Mouse (Mus musculus): ENCODE data around the gene Exoc4. TPM values are rescaled to one million over a fixed set of nuclear protein-coding genes. Genes with fewer than 3 reads are reported as not detected.

Gene Exoc4
- total RNA-seq, 1 experiment from 2014 or later, result 80.9 TPM

GRCm38 (mm10) chr6:33763970-33764369 lies 515.1 kb downstream of the Exoc4 start:
- ATAC-seq (replicated peaks in 1 of 2; ENCODE audit: insufficient read depth in 1 of 2, low FRiP score in 2 of 2, low TSS enrichment in 1 of 2, low read depth in 1 of 2, poor library complexity in 2 of 2, severe bottlenecking in 2 of 2), result no peak

DNA sequence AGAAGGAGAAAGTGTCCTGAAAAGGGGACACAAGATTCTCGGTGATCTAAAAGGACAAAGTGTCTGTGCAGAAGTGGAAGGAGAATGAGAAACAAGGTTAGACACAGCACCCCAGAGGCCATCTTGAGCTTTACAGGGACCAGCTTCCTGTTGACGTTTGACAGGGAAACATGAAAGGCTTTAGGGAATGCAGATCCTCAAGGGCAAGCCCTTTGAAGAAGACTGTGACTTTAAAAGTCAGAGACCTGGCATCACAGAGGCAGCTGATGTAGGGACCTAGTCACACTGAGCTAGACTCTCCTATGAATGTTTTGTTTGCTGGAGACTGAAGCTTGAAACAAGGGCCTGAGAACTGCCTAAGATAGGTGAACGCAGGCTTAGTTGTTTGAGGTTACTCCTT lies 520.4 kb downstream of the Exoc4 start:
- no peak for ATAC-seq (replicated peaks in 1 of 2; ENCODE audit: insufficient read depth in 1 of 2, low FRiP score in 2 of 2, low TSS enrichment in 1 of 2, low read depth in 1 of 2, poor library complexity in 2 of 2, severe bottlenecking in 2 of 2)

DNA sequence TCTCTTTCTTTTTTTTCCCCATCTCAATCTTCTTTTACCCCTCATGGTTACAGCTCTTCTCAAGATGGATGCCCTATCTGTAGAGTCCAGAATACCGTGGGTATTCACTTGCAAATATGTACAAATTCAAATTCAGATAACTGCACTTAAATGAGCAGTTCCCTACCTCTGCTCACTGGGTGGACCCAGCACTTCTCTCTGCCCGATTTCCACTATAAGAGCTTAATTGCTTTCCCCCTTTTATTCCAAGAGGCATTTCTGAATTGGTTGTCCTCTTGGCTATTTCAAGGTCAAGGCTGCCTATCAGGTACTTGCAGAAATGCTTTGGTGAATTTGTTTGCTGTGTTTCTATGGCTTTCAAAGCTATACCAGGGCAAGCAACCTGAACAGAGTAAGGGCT lies 521.1 kb downstream of the Exoc4 start:
- ATAC-seq (replicated peaks in 1 of 2; ENCODE audit: insufficient read depth in 1 of 2, low FRiP score in 2 of 2, low TSS enrichment in 1 of 2, low read depth in 1 of 2, poor library complexity in 2 of 2, severe bottlenecking in 2 of 2), result no peak

DNA sequence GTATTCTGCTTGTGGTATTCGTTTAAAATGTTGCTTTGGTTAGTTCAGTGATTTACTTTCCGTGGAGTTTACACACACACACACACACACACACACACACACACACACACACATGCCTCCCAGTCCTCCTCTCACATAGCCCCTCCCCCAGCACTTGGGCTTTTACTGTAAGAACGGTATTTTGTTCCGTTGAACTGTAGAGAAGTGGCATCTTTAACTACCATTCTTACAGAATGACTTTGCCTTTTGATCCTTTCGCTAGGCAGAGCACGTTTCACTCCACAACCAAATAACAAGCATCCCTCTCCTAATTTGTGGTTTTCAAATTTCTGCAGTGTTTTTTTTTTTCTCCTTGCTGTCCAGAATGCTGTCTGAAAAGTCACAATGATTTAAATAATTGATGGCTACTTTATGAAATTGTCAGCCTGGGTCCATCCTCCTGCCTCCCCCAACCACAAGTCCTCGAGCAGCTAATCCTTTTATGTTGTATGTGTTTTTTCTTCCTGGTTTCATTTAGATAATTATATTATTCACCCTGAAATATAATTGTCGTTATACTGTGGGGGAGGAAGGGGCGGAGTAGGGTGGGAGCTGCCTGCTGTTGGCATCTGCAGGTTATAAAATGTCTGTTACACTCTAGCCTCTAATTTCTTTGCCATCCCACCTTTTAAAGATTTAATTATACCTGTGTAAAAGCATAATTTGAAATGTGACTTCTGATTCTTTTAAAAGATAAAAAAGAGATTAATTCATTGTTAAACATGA lies 523.8 kb downstream of the Exoc4 start:
- ATAC-seq (replicated peaks in 1 of 2; ENCODE audit: insufficient read depth in 1 of 2, low FRiP score in 2 of 2, low TSS enrichment in 1 of 2, low read depth in 1 of 2, poor library complexity in 2 of 2, severe bottlenecking in 2 of 2), result no peak

GRCm38 (mm10) chr6:33792604-33793003 lies 543.7 kb downstream of the Exoc4 start:
- no peak for ATAC-seq (replicated peaks in 1 of 2; ENCODE audit: insufficient read depth in 1 of 2, low FRiP score in 2 of 2, low TSS enrichment in 1 of 2, low read depth in 1 of 2, poor library complexity in 2 of 2, severe bottlenecking in 2 of 2)

DNA sequence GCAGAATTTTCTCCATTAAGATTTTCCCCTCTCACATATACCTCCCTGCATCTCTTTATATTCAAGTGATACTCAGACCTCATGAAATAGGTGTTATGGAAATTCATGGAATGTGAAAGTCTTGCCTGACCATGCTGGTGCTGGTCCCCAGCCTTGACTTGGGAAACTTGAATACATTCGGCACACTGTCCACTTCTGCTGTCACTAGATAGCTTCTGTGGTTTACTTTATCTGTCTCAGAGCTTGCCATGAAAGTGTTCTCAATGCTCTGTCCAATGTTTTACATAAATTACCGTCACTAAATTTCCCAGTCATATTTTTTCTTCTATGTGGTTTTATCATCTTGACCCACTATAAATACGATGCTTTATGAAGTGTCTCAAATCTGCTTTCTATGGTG lies 552.4 kb downstream of the Exoc4 start:
- no peak for ATAC-seq (replicated peaks in 1 of 2; ENCODE audit: insufficient read depth in 1 of 2, low FRiP score in 2 of 2, low TSS enrichment in 1 of 2, low read depth in 1 of 2, poor library complexity in 2 of 2, severe bottlenecking in 2 of 2)

DNA sequence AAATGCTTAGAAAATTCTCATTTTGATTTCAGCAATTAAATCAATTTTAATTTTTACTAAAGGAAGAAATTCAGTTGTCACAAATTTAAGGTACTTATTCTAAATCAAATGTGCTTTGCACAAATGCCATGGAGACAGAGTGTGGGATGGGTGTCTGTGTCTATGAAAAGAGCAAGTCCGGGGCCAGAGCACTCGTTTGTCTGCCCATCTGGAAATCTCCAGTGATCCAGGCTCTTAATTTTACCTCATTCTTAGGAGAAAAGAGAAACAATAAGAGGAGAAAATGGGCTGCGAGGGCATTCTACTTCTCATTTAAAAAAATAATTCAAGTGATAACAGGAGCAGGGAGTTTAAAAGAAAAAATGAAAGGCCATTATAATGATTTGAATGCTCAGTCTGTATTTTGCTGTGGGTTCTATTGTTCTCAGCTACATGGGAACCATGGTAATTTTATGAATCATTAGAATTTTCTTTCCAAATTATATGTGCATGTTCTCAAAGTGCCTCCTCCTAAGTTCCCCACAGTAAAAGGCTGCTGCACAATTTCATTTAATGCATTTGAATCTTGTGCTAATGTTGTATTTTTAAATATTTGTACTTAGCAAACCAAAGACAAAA lies 554.7 kb downstream of the Exoc4 start:
- no peak for ATAC-seq (replicated peaks in 1 of 2; ENCODE audit: insufficient read depth in 1 of 2, low FRiP score in 2 of 2, low TSS enrichment in 1 of 2, low read depth in 1 of 2, poor library complexity in 2 of 2, severe bottlenecking in 2 of 2)

- ATAC-seq (replicated peaks in 1 of 2; ENCODE audit: insufficient read depth in 1 of 2, low FRiP score in 2 of 2, low TSS enrichment in 1 of 2, low read depth in 1 of 2, poor library complexity in 2 of 2, severe bottlenecking in 2 of 2), result no peak
Measured at GRCm38 (mm10) chr6:33804775-33805174, 555.9 kb downstream of the Exoc4 start.

DNA sequence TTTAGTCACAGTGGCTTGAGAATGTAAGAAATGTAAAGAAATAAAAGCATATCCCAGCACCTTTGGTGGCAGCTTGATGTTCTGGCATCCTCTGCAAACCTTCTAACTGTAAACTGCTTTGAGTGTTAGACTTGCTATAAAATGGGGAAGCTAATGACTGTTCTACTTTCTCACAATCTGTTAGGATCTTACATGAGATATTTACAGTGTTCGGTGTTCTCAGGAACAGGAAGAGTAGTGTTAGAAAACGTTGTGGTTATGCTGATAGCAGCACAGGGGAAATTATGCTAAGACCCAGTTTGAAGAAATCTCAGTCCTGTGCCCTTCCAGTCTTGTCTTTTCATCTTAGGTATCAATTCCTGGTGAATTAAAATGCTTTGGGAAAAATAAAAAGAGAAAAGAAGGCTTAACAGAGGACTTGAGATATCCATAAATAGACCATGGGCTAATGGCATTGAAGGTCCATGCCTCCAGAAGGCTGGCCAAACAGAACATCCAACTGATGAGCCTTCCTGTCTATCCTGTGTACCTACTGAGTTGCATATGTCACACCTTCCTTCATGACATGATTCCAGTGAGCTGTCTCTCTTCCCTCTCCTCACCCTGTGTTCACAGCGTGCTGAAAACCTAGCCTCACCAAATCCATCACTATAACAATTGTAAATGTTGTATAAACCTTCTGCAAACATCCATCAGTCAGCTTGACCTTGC lies 557.3 kb downstream of the Exoc4 start:
- ATAC-seq (replicated peaks in 1 of 2; ENCODE audit: insufficient read depth in 1 of 2, low FRiP score in 2 of 2, low TSS enrichment in 1 of 2, low read depth in 1 of 2, poor library complexity in 2 of 2, severe bottlenecking in 2 of 2), result peak; percentile 42 to 69; a peak in 3 of 4 replicates

- ATAC-seq (replicated peaks in 1 of 2; ENCODE audit: insufficient read depth in 1 of 2, low FRiP score in 2 of 2, low TSS enrichment in 1 of 2, low read depth in 1 of 2, poor library complexity in 2 of 2, severe bottlenecking in 2 of 2), result no peak
Measured at GRCm38 (mm10) chr6:33814386-33814785, 565.5 kb downstream of the Exoc4 start.

DNA sequence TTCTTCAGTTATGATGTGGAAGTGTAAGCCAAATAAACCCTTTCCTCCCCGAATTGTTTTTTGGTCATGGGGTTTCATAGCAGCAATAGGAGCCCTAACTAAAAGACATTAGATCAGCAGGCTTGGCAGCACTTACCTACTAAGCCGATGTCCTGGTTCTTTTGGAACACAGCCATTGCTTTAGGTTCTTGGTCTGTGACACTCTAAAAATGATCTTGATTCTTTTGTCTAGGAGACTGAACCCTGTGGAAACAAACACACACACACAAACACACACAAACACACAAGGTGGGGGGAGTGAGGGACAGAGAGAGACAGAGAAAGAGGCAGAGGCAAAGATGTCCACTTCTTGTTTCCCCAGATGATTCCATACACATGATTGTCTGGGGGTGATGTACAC lies 574.3 kb downstream of the Exoc4 start:
- no peak for ATAC-seq (replicated peaks in 1 of 2; ENCODE audit: insufficient read depth in 1 of 2, low FRiP score in 2 of 2, low TSS enrichment in 1 of 2, low read depth in 1 of 2, poor library complexity in 2 of 2, severe bottlenecking in 2 of 2)

- no peak for ATAC-seq (replicated peaks in 1 of 2; ENCODE audit: insufficient read depth in 1 of 2, low FRiP score in 2 of 2, low TSS enrichment in 1 of 2, low read depth in 1 of 2, poor library complexity in 2 of 2, severe bottlenecking in 2 of 2)
Measured at GRCm38 (mm10) chr6:33823777-33824302, 575.0 kb downstream of the Exoc4 start.

- ATAC-seq (replicated peaks in 1 of 2; ENCODE audit: insufficient read depth in 1 of 2, low FRiP score in 2 of 2, low TSS enrichment in 1 of 2, low read depth in 1 of 2, poor library complexity in 2 of 2, severe bottlenecking in 2 of 2), result no peak
Measured at GRCm38 (mm10) chr6:33828499-33828898, 579.6 kb downstream of the Exoc4 start.

- ATAC-seq (replicated peaks in 1 of 2; ENCODE audit: insufficient read depth in 1 of 2, low FRiP score in 2 of 2, low TSS enrichment in 1 of 2, low read depth in 1 of 2, poor library complexity in 2 of 2, severe bottlenecking in 2 of 2), result no peak
Measured at GRCm38 (mm10) chr6:33829261-33829660, 580.4 kb downstream of the Exoc4 start.

- no peak for ATAC-seq (replicated peaks in 1 of 2; ENCODE audit: insufficient read depth in 1 of 2, low FRiP score in 2 of 2, low TSS enrichment in 1 of 2, low read depth in 1 of 2, poor library complexity in 2 of 2, severe bottlenecking in 2 of 2)
Measured at GRCm38 (mm10) chr6:33831276-33831675, 582.4 kb downstream of the Exoc4 start.

DNA sequence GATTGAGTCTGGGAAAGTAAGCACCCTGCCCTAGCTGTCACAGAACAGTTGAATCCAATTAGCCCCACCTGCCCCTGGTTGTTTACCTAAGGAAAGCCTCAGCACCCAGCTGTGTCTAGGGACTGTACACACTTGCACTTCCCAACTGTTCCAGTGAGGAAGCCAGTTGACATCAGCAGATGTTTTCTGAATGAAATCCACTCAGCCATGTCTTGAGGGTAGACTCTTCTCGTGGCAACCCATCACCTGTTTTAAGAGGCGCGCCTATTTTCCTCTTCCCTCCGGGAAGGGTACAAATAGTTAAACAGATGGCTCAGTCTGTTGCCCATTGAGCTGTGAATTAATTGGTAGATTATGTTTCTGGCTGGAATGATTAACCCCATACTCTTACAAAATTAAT lies 584.1 kb downstream of the Exoc4 start:
- ATAC-seq (replicated peaks in 1 of 2; ENCODE audit: insufficient read depth in 1 of 2, low FRiP score in 2 of 2, low TSS enrichment in 1 of 2, low read depth in 1 of 2, poor library complexity in 2 of 2, severe bottlenecking in 2 of 2), result no peak

DNA sequence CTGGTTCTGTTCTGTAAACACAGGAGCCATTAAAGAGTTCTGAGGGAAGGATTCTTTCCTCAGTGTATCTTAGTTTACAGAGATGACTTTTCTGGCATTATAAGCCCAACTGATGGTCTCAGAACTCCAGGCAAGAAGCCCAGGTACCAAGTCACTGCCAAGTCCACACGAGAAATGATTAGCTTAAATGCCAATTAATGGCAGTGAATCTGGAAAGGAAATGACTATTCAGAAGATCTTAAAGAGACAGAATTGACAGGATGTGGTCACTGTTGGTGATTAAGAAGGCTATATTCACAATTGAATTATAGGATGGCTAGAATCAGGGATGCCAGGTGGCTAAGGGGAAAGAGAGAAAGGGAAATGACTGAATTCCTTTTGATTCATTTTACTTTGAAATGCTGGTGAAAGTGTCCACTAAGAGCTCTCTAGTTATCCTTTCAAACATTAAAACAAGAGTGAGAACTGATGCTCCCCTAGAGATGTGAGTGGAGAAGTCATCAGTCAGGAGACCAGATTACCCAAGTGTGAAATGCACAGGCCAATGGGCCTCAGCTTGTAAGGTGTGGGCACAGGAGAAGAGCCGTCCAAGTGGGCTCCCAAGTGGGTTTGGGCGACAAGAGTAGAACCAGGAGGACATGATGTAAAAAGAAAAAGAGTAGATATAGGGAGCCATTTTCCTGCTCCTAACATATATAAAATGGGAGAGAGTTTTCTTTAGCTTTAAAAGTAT lies 587.3 kb downstream of the Exoc4 start:
- no peak for ATAC-seq (replicated peaks in 1 of 2; ENCODE audit: insufficient read depth in 1 of 2, low FRiP score in 2 of 2, low TSS enrichment in 1 of 2, low read depth in 1 of 2, poor library complexity in 2 of 2, severe bottlenecking in 2 of 2)

DNA sequence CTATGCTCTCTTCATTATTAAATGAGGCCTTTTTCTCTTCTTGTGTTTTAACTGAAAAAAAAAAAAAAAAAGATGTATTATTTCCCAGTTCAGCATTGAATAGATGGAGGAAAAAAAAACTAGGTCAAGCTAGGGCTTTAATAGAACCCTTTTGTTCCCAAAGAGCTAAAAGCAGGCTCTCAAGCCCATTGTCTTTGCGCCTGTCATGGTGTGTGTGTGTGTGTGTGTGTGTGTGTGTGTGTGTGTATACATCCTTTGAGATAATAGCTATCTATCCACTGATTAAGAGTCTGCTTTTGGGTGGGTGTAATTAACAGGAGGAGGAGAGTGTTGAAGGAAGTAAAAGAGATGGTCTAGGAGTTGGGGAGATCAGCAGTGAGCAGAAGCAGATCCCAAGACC lies 594.0 kb downstream of the Exoc4 start:
- no peak for ATAC-seq (replicated peaks in 1 of 2; ENCODE audit: insufficient read depth in 1 of 2, low FRiP score in 2 of 2, low TSS enrichment in 1 of 2, low read depth in 1 of 2, poor library complexity in 2 of 2, severe bottlenecking in 2 of 2)

All from hematopoietic stem cell, adult 5-6 weeks (primary cell).